Mouse (Mus musculus) cerebellum, adult 2 months (tissue): Measurements from ENCODE around the gene Serac1.

Experiments used
- CTCF ChIP-seq: fragments of 200-500 bp; IDR thresholded peaks from 2 replicates; pipeline ENCODE4 v1.5.1; 2011; ENCODE audit warnings: low read depth, mild to moderate bottlenecking, control low read depth, low read length, moderate library complexity, borderline replicate concordance; ENCODE audit not compliant: insufficient read depth
- POLR2A ChIP-seq: fragments of 200-500 bp; IDR thresholded peaks from 2 replicates; pipeline ENCODE4 v1.6.1; 2011; ENCODE audit warnings: low read length, control low read depth, borderline replicate concordance; ENCODE audit not compliant: insufficient read depth

DNA sequence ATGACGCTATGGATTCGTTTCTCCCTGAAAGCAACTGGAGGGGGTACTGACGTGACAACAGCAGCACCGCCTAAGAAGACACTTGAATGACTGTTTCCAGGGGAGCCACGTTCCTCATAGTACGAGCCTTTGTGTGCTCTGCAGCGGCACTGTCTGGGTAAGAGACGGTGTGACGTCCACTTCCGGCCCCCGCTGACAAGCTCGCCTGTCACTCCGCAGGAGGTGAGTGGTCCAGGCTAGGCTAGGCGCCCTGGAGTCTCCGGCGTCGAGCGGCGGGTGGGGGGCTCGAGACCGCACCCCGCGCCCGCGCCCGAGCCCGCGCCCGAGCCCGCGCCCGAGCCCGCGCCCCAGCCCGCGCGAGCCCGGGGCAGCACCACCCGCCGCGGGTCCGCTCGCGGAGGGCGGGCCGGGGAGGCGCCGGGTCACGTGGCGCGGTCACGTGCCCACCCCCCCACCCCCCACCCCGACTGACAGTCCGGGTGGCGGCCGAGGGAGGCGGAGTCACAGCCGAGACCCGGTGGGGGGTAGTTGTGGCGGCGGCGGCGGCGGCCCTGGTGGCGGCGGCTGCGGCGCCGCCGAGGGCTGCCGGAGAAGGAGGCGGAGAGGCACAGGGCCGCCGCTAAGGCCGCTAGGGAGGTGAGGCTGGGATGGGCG, 26.9 kb upstream of the Serac1 start, which contains the start of gene Tulp4:
- no peak for TF ChIP-seq CTCF
- TF ChIP-seq POLR2A: peak; percentile 33; the same call in 1 of the 2 replicates
